Mouse (Mus musculus) retina, embryonic 14.5 days (tissue): ENCODE data around the gene Trio.

ENCODE experiments used
- DNase-seq: peaks from one replicate; pipeline ENCODE4 v3.0.0-alpha.2; 2015; ENCODE audit warnings: low spot score

The Trio gene

GRCm38 (mm10) chr15:27877831-27878230 is 147.8 kb downstream of the Trio start:
- DNase-seq: no peak

DNA sequence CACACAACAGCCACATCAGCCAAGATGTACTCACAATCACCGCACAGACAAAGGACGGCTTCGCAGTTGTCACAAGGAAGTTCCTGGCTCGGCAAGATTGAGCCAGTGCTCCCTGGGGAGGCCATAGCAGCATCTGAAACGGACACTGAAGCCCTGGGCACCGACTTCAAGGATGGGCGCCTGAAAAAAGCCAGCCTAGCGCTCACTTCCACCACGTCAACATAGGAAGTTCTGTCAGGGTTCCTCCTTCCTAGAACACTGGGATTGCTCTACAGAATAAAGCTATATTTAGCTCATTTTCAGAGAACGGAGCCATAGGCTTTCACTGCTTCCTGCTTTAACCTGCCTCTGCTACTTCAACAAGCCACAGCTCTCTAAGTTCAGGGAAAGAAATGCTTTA is 149.3 kb downstream of the Trio start:
- no peak for DNase-seq

GRCm38 (mm10) chr15:27875753-27876152 is 149.9 kb downstream of the Trio start:
- no peak for DNase-seq

DNA sequence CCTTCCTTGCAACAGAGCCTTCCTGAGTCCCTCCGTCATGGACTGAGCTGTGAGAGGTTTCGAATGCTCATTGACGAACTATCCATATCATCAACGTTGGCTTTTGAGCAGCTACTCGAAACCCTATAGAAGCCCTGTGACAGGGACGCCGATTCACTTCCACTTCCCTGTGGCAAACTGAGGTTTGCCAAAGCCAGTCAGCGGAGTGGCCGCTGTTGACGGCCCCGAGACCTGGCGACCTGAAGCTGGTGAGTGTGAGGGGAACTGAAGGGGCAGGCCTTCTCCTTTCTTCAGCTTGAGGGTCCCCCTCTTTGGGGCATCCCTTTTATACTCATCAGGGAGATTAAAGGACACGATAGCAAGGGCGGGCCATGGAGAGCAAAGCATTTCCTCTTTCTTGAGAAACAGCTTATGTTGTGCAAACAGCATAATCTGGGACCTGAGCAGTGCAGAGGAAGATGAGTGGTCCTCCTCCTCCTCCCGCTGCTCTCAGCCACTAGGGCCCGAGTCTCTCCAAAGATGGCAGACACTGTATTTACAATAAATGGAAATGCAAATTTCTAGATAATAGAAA is 151.8 kb downstream of the Trio start:
- DNase-seq: no peak

- DNase-seq: no peak
These were observed 153.4 kb downstream of the Trio start for GRCm38 (mm10) chr15:27872286-27872685.

DNA sequence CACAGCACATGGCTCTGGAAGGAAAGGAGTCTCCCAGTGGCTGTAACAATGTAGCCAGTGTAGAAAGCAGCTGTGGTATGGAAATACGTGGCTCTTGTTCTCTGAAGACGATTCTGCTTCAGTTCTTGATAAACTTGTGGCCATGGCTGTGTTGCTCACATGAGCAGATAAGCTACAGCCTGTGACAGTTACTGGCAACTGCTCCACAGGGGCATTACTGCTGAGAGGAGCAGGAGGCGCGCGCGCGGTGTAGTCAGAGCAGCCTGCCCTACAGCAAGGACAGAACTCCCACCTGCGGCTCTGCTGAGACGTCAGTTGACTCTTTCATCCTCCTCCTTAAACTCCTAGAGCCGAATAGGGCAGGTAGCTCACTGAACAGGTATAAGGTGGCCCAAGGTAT is 153.9 kb downstream of the Trio start:
- no peak for DNase-seq

DNA sequence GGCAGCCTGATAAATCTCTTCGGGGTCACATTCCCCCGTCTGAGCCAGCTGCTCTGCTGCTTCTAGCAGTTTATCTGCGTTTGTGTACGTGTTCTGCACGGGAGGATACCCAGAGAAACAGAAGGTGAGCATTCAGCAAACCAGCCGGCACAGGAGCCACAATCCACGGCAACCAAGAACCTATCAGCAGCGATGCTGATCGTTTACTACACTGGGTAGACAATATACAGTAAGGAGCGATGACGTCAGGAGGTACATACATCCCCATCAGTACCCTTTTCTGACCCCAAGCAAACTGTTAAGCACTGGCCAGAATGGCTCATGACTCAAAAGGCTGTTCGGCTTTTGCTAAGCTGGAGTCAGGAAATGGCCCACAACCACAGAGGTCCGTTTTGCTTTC is 154.4 kb downstream of the Trio start:
- DNase-seq: no peak

DNA sequence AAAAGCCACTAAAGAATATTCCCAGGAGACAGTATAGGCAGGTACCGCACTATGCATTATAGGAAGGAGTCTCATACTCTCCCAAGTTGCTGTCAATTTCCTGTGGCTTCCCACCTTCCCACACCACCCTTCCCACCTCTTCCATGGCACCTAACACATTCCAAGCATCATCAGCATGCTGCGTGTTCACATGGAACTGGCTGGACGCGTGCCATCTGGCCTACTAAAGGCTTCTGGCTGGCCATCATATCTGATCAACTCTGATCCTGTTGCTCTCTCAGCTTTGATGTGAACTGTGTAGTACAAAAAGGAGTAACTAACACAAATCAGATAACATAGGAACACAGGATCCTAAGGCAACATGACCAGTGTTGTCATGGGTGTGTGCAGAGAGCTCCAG is 156.6 kb downstream of the Trio start:
- DNase-seq: no peak

- DNase-seq: no peak
These were observed 157.8 kb downstream of the Trio start for GRCm38 (mm10) chr15:27867831-27868230.

DNA sequence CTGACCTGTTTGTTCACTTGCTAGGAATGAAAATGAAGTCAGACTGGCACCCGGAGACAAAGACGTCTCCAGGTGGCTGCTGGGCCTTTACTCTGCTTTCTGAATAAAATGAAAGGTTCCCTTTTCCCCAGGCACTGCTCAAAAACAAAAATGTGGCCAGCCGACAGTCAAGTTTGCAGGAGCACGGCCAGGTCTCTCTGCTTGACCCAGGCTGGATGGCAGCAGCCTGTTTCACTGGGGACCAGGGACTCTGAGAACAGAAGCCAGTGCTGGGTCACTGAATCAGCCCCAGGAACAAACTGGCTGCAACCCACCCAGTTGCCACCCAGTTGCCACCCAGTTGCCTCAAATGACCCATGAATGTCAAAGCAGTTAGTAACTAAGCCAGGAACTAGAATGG is 159.2 kb downstream of the Trio start:
- no peak for DNase-seq

DNA sequence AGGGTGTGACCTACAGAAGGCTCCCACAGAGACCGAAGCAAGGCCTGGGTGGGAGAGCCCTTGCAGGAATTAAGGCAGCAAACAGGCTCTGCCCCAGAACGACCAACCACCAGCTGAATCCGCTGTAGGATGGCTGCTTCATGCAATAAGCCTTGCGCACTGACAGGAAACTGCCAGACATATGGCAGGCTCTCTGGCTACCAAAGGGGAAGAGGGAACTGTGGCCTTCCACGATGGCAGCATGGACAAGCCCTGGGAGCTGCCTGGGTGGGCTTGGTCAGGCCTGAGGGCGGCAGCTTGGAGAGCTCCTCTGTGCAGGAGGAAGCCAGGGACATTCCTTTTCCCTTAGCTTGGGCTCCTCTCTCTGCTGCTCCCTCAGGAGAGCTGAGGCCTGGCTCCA is 159.6 kb downstream of the Trio start:
- no peak for DNase-seq

DNA sequence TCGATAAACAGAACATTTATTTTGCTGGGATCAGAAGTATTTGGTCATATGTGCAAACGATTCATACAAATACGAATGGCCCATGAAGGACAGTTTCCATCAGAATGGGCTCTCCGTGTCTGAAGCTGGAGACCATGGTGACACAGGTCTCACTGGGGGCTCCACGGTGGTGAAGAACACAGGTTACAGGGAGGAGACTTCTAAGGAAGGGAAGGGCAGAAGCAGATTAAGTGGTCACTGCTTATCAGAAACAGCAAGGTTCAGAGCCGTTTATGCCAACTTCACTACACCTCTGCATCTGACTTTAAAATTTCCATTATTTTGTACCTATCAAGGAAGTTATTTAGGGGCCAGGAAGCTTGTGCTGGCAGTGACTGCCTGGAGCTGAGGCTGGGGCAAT is 161.3 kb downstream of the Trio start:
- DNase-seq: no peak

DNA sequence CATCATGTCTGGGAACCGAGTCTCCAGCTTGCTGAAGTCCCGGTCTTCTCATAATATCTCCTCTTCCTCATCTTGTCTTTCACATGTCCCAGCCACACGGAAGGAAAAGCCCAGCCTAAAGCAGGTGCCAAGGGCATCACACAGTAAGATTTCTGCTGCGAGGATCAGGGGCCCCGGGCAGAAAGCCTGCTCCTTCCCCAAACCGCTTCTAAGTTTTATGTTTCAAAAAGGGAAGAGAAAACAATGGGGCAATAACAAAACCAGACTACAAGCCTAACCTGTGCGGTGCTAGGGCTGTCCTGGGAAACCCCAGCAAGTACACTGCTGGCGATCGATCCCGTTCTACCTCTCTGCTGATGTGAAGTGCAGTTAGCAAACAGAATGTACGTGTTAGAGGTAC is 162.7 kb downstream of the Trio start:
- DNase-seq: no peak

DNA sequence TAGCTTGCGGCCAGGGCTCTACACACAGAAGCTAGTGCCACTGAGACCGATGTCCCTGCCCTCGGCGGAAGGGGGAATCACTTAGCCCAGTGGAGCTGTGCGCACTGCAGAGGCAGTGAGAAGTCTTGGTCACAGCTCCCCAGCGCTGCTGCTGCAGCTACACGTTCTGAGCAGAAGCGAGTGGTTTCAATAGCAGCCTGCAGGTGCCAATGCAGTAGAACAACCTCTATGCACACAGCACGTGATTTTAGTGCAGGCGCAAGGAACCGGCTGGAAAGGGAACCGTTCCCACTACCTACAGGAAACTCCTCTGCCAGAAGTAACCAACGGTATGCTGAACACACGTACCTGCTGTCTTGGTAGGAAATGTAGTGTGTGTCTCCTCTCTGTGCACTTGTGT is 165.2 kb downstream of the Trio start:
- no peak for DNase-seq

DNA sequence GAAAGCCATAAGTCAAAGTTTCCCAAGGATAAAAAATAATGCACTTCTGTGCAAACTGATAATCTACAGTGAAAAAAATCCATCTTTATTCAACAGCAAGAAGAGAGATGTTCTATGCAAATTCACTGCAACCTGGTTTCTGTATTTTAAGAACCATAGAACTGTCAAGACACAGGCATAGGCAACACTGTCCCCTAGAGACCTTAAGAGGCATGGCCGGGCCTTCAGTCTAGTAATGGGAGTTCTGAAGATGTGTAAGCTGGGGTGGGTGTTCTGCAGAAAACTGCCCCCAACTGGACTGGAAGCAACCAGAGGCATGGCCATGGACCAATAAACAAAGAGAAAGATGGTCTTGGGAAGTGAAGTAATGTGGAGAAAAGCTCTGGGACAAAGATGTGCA is 166.1 kb downstream of the Trio start:
- DNase-seq: no peak

DNA sequence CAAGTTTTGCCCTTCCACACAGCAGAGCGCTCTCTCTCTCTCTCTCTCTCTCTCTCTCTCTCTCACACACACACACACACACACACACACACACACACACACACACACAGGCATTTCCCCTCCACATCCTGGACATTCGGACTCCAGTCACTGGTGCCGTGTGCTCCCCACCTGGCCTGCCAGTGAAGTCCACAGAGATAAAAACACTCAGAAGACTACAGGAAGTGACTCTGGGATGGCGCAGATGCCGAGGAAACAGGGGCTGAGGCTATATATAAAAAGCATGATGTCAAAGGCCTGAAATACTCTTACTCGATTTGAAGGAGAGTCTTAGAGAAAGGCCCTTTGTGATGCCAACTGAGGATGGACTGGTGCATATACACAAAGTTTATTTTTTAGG is 166.5 kb downstream of the Trio start:
- DNase-seq: no peak

GRCm38 (mm10) chr15:27858179-27858819 is 167.3 kb downstream of the Trio start:
- no peak for DNase-seq

DNA sequence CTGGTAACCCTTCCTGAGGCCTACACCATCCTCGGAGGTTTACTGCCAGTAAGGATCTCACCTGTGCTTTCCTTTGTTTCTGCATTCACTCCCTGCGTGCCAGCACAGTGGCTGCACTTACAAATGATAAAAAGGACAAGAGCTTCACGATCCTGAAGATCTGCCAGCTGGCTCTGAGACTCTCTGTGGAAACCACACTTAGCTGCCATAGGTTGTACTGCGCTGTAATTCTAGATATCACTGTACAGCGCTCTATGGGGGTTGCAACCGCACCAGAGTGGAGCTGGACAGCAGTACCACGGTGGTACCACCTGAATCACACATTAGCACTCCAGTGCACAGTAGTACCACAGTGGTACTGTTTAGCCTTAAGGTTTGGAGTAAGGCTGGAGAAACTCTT is 168.4 kb downstream of the Trio start:
- no peak for DNase-seq

DNA sequence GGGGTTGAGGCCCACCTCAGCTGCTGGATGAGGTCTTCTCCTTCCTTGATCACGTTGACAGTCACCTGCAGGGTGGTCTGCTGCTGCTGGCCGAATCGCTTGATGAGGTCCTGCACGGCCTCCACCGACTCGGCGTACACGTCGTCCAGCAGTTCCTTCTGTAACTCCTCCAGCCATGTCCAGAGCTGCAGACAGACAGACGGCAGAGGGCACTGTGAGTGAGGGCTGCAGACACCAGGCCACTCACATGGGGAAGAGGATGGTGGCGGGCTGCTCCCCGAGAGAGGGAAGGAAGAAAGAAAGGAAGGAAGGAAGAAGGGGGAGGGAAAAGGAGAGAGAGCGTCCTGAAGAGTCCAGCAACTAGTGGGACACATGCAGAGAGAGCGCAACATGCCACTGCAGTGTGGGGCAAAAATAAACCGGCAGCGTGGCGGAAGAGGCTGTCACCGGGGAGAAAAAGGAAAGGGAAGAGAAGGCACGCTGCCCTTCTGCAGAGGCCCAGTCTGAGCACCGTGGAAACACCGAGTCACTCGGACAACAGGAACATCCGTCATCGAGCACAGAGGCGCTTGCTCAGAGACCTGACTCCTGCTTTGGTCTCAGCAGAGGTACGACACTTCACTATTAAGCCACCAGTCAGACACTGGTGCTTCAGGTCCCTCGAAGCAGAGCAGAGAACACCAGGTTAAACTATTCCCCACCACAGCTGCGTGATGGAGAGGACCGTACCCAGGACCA is 169.4 kb downstream of the Trio start:
- no peak for DNase-seq

DNA sequence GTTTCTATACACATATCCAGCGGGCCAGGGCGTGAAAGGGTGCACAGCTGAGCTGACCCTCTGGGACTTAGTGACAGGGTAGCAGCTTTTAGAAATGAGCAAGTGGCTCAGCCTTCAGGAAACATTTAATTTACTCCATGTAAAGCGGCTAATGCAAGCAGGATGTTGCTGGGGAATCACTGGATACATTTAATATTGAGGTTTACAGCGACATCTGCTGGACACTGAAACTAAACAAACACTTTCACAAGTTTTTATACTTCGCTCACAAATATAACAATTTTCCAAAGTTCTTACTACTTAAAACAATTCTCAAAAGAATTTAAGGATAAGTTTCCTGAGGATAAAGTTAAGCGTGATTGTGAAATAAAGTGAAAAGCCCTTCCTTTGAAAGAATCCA is 174.3 kb downstream of the Trio start:
- DNase-seq: peak; percentile 35

DNA sequence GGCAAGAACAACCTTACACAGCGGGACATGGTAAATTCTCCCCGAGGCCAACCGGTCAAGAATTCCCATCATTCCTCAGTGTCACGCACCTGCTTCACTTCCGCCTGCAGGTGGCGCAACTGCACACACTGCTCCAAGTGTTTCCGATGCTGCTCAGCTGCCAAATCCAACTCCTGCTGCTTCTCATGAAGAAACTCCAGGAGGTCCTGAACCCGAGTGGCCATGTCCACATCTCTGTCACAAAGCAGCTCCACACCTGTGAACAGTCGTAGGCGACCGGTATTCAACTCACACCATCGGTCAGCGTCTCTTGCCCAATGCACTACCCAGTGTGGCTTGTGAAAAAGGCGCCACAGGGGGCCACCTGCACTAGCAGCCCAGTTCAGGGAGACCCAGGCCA is 174.7 kb downstream of the Trio start:
- DNase-seq: peak; percentile 50

DNA sequence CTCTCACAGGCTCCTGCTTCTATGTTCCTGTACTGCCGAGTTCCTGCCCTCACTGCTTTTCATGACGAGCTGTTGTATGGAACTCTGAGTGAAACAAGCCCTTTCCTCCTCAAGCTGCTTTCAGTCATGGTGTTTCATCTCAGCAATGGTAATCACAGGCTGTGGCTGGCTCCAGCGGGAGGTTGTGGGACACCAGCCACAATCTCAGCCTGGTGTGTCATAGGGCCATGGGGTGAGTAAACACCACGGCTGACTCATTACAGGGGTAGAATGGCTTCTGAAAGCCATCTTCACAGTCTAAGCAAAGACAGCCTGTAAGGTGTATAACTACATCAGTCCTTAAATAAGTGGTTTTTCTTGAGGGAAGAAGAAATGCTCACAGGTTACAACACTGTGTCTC is 175.7 kb downstream of the Trio start:
- DNase-seq: no peak

DNA sequence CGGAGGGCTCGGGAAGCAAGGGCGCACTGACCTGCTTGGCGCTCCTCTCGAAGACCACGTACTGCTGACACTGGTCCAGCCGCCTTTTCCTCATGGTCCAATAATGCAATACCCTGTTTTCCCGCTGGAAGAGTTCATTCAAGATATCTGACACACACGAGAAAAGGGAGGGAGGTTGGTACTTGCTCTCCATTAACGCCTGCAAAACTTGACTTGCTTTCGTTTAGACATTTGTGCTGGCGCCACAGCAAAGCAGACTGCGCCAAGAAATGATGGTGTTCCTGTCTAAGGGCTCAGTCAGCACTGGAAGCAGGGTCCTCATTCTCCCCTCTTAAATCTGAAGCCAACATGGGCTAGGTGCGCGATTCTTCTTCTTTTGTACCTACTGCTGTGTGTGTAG is 184.0 kb downstream of the Trio start:
- no peak for DNase-seq

DNA sequence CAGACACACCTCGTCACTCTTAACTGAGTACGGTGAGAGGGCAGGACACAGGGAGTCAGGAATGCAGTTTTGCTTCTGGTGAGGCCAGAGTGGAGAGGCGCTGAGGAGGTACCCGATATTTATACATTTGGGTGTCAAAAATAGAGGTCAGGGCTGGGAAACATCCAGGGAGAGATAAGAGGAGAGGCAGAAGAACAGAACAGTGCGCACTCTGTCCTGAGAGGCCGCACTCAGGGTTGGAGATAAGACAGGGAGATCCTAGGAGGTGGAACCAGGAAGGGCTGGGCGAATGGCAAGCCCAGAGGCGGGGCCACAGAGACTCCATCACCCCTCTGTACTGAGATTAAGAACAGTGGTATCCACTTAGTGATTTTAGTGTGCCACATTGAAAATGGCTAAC is 185.1 kb downstream of the Trio start:
- no peak for DNase-seq
